Mouse (Mus musculus) ovary, postnatal 36 days (tissue): ENCODE results near the gene Trappc3l.
A peak's percentile ranks its signal among the peaks of the same experiment; 100 is the strongest.

Source experiments
- DNase-seq: peaks from one replicate; pipeline ENCODE4 v3.0.0; 2022; ENCODE audit warnings: low spot score, mixed read lengths

The Trappc3l gene

GRCm38 (mm10) chr10:34095964-34096363 is 58.6 kb downstream of the Trappc3l start:
- DNase-seq = no peak

GRCm38 (mm10) chr10:34096418-34096883 is 59.1 kb downstream of the Trappc3l start, which contains the start of gene Calhm5:
TSS of gene Calhm5 (minus strand) at chr10:34096519.
- DNase-seq = peak; percentile 13

- no peak for DNase-seq
Observed at GRCm38 (mm10) chr10:34110863-34111465, 73.6 kb downstream of the Trappc3l start.

GRCm38 (mm10) chr10:34111964-34112738 is 74.8 kb downstream of the Trappc3l start:
- no peak for DNase-seq

GRCm38 (mm10) chr10:34117131-34117530 is 79.7 kb downstream of the Trappc3l start:
- DNase-seq = no peak

- DNase-seq = no peak
Observed at GRCm38 (mm10) chr10:34117770-34118169, 80.4 kb downstream of the Trappc3l start.

GRCm38 (mm10) chr10:34118421-34118820 is 81.0 kb downstream of the Trappc3l start:
- DNase-seq = no peak

GRCm38 (mm10) chr10:34127392-34128378 is 90.3 kb downstream of the Trappc3l start, which contains the start of gene Calhm6:
TSS of gene Calhm6 (minus strand) at chr10:34127984.
- DNase-seq = peak; percentile 48

- no peak for DNase-seq
Observed at GRCm38 (mm10) chr10:34128391-34128790, 91.0 kb downstream of the Trappc3l start.

- DNase-seq = no peak
Observed at GRCm38 (mm10) chr10:34131356-34131755, 94.0 kb downstream of the Trappc3l start.

- no peak for DNase-seq
Observed at GRCm38 (mm10) chr10:34136432-34136831, 99.0 kb downstream of the Trappc3l start.

GRCm38 (mm10) chr10:34138027-34138426 is 100.6 kb downstream of the Trappc3l start:
- no peak for DNase-seq

- no peak for DNase-seq
Observed at GRCm38 (mm10) chr10:34139768-34140167, 102.4 kb downstream of the Trappc3l start.

- DNase-seq = no peak
Observed at GRCm38 (mm10) chr10:34141693-34142092, 104.3 kb downstream of the Trappc3l start.

- DNase-seq = no peak
Observed at GRCm38 (mm10) chr10:34149772-34150171, 112.4 kb downstream of the Trappc3l start.

- DNase-seq = no peak
Observed at GRCm38 (mm10) chr10:34150454-34150853, 113.1 kb downstream of the Trappc3l start.

GRCm38 (mm10) chr10:34151827-34152226 is 114.4 kb downstream of the Trappc3l start:
- DNase-seq = no peak

GRCm38 (mm10) chr10:34155796-34156554 is 118.6 kb downstream of the Trappc3l start:
- no peak for DNase-seq
